Mouse (Mus musculus): ENCODE measurements at regions not wholly inside any gene's neighbourhood (a gene's known extent, or its start where the extent isn't known, plus 50 kb on each side); places are given as distances from the start of the nearest gene placed in this dataset.

DNA sequence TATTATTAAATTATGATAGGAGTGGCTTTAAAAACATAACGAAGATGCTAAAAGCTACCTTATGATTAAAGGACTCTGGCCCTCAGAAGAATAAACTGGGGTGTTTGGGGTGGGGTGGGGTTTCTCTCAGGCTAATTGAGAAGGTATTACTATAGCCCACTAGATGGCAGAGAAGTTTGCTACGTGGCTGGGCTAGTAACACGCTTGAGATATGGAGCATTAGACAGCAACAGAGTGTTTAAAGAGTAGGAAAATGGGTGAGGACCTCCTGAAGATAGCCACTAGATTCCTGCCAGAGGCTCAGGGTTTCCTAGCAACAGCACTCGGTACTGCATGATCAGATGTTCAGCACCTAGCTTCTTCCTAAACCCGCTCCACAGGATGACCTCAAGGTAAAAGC is 76.7 kb upstream of the Gpc5 start:
- no peak for ATAC-seq

DNA sequence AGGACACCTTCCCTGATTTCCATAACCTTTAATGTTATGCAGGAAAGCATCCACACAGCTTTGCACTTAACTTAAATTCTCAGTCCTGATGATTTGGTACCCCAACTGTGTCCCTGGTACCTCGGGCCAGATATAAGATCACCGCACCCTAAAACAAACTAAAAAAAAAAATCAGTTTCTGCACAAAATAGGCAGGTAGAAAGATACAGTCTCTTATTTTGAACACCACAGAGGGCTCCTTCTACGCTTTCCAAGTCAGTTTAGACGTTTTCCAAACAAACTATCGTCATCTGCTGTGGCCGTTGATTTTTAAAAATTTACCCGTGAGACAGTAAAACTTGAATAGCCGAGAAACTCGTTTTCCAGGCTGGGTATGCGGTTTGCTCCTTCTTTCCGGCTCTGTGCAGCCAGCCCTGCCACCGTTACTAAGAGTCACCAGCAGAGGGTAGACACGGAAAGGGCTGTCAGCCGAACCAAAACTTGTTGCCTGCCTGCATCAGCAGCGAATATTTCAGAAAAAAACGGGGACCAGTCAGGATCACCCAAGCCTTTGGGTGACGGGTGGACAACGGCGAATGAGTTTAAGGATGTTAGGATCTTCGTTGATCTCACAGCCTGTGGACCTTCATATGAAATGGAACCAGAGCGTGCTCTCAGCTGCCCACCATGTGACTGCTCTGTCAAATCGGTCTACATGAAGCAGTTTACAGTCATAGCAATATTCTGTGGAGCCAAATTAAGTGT is 74.4 kb upstream of the Gpc5 start:
- peak; percentile 94 for ATAC-seq

- no peak for ATAC-seq
Observed at GRCm38 (mm10) chr14:115028011-115028410, 64.0 kb upstream of the Gpc5 start.

DNA sequence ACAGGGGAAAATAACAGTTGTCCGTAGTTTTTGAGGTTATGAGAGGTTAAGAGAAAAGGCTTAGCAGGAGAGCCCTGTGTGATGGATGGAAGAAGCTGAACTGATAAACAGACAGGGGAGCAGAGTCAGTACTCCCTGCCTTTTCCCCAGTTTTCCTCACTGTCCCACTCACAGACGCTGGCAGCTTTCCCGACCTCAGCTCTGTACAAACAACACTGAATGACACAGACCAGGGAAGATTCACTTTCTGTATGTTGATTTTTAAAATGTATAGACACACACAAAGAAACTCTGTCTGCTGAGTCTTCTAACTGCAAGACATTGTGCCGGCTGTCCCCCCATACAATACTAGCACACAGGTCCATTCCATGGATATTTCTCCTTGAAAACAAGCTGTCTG is 60.3 kb upstream of the Gpc5 start:
- ATAC-seq = no peak

GRCm38 (mm10) chr14:115033375-115033969 is 58.5 kb upstream of the Gpc5 start:
- ATAC-seq = peak; percentile 70

DNA sequence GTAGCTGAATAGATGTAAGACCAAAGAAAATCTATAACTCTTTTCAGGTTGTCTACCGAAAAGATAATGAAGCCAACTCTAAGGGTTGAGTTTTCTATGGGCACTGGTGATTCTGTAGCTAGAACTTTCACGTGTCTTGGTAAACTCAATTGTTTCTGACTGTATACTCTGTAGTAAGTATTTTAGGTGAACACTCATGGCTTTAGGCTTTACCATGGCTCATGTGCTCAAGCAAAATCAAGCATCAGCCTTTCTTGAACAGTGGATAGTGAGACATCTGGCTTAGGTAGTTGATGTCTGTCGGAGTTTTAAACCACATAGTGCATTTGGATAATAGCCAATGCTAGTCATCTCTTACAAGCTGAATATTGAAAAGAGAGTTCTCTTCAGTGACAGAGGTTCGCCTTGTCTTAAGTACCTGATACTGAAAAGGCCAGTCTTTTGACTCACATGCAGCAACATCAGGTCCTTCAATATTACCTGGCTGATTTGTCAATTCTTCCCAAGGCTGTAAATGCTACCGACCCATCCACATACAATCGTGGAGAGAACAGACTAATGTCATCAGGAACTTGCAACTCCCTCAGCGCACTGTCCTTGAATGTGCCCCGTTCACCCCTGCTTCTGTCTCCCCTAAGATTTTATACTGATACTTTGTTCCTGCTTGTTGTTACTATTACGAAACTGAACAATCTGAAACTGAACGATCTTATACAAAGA is 57.1 kb upstream of the Gpc5 start:
- ATAC-seq = no peak

GRCm38 (mm10) chr14:115037086-115037793 is 54.8 kb upstream of the Gpc5 start:
- ATAC-seq = no peak

GRCm38 (mm10) chr14:115038788-115039187 is 53.2 kb upstream of the Gpc5 start:
- no peak for ATAC-seq

- ATAC-seq = no peak
Observed at GRCm38 (mm10) chr14:115039524-115039923, 52.5 kb upstream of the Gpc5 start.

GRCm38 (mm10) chr14:115040091-115040571 is 51.9 kb upstream of the Gpc5 start:
- ATAC-seq = peak; percentile 10

DNA sequence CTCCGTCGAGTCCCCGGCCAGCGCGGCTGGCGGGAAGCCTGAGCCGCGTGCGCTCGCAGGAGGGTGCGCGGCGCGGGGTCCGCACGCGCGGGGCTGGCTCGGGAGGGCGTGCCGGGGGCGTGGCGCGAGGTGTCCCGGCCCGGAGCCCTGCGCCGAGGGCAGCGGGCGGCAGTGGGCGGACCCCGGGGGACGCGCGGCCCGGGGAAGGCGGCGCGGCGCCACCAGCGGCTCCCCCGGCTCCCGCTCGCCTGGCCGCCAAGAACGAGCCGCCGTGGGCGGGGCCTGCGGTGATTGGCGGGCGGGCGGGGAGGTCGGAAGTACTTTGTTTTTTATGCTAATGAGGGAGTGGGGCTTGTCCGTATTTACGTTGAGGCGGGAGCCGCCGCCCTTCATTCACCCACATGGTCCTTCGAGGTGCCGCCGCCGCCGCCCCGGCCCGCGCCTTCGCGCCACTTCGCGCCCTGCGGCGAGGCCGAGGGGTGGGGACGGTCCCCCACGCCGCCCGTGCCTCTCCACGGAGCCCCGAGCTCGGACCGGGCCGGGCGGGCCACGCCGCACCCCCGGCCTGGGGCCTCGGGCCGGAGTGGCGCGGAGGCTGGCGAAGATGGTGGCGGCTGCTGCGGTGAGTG is 51.3 kb upstream of the Gpc5 start:
- peak; percentile 76 for ATAC-seq

DNA sequence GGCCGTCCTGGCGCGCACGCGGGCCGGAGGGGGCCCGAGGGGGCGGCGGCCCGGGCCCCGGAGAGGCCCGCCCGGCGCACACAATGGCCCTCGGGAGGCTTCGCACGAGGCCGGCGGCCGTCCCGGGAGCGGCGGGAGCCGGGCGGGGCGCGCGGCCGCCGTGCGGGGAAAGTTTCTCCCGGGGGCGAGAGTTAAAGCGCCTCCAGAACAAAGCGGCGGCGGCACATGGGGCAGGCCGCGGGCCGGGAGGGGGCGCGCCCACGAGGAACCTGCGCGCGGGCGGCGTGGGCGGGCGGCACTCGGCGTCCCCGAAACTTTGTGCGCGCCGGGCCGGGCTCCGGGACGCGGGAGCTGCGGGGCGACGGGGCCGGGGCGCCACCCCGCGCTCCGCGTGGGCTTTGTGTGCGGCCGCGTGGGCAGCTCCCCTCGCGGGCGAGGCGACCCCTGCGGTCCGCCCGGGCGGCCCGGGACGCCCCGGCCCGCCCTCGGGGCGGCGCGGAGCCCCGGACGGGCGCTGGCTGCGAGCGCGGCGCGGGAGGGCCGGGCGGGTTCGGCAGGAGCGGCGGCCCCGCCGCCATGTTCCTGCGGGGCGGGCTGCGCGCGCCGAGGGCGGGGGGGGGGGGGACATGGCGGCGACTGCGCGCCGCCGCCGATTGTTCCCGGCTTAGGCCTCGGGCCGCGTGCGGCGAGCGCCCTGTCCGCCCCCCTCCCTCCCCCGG is 50.5 kb upstream of the Gpc5 start:
- ATAC-seq = peak; percentile 2

DNA sequence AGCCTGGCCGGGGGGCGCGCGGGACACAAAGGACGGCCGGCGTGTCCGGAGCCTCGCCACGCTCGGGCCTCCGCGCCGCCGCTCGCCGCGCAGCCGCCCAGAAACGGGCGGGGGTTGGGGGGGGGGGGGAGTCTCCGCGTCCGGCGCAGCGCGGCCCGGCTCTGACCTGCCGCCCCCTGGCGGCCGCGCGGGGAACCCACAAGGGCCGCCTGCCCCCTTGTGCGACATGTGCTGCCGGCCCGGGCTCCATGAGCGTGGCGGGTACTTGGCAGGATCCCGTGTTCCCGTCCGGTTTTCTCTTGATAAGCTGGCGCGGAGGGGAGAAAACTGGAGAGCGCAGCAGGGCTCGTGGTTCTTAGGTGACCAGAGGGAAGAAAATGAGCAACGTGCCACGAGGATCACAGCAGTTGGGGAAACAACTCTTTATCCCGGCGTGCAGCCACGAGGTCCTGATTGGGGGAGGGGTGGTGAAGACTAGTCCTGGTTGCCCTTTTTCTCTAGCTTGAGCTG is 49.9 kb upstream of the Gpc5 start:
- ATAC-seq = peak; percentile 66

All from activated CD4-positive, CD25-positive, alpha-beta regulatory T cell, adult 4 months (primary cell).